Mouse (Mus musculus) left cerebral cortex, postnatal 4 days (tissue): ENCODE measurements around the gene Zup1. TPM values are rescaled to one million over a fixed set of nuclear protein-coding genes. Genes with fewer than 3 reads are reported as not detected.
"Not testable (repeated sequence)": the region's sequence is repeated elsewhere in the genome, so short reads cannot be mapped to it uniquely, and the experiment has no call there.

Source experiments
- DNase-seq: peaks from one replicate; pipeline ENCODE4 v3.0.0-alpha.2; 2022
- intact Hi-C: fragments of 180-260 bp; cut with DNase I; formaldehyde crosslinking; loops from one replicate; pipeline ENCODE4 v1.15.1; 2025
- total RNA-seq, 2 experiments: library from RNA; stranded (reverse); gene quantifications; 2 replicates each; pipeline ENCODE4 v1.2.3; 2021

The Zup1 gene
- 10 to 100 TPM; 16.7 to 16.8 TPM for total RNA-seq

DNA sequence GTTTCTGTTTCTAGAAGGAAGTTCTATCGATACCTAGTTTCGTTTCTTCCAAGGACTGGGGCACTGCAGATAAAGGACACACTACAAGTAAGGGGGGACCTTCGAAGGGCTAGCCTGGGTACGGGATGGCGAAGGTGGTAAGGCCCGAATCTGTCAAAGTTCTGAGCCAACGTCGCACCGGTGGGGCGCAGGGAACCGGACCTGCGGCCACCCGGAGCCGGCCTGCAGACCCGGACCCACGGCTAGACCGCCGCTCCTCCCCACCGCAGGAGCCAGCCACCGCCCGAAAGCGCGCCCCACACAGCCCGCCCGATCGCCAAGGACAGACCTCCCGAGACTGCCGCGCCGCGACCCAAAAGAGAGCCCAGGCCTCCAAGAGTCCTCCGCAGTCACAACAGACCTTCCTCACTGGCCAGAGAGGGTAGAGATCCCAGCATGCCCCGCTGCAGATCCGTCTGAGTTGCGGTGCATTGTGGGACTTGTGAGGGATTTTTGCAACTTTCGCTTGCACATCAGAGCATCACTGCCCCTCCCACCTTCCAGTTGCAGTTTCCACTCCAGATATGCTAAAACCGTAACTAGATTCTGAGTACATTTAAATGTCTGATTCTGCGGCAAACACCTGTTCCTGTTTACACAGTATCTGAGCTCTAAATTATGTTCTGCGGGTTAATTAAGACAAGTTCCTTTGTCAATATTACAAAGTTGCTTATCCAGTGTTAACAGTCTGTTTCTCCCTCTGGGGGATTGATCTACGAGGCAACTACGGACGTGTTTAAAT lies at the start of gene Zup1:
TSS of gene Zup1 (minus strand) at position 467 of the 781 bp plus-strand sequence.
- intact Hi-C loops, result no loop called here

DNA sequence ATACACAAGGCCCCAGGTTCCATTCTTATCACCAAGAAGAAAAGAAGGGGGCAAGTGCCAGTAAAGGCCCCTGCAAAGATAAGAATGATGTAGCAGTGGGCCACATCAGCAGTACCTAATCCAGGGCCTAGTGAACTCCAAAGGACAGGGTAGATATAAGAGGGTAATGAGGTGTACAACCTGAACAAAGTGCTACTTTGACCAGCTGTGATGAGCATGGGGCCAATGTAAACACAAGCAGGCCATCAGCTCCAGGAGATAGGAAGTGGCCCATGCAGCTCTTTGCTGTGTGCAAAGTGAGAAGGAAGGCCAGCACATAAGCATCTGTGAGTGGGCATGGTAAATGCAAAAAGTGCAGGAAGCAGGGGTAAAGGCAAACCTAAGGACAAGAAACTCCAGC lies 47.3 kb upstream of the Zup1 start:
- no peak for DNase-seq
- intact Hi-C loops, result no loop called here

More for the DNA sequence above, at the start of gene Zup1:
- peak; percentile 83 for DNase-seq

DNA sequence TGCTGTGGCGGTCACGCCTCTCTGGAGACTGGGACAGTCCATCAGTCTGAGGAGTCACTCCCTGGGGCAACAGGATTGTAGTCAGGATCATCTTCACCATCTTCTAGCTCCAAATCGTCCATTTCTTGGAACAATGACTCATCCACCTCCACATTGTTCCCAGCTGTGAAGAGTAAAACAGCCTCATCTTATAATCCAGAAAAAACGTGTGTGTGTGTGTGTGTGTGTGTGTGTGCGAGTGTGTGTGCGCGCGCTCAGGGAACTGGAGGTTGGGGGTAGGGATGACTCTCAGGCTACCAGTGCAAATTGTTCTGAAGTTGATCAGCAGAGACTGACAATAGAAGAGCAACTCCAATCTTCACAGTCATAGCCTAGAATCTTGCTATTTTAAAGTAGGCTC lies 45.6 kb upstream of the Zup1 start:
- intact Hi-C loops, DNase-seq: not testable (repeated sequence)

DNA sequence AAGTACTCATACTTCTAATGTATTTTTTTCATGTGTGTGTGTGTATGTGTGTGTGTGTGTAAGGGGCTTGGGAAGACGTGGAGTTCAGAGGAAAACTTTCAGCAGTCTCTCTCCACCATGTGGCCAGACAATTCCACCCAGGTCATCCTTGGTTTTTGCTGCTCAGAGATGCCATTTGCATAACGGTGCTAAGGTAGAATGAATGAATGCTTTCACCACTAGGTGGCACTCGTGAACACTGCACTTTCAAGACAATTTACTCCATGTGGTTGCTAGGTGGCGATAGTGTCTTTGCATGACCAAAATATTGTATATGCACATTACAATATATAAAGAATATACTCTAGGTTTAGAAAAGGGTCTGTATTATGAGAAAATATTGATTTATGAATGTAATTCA lies 35.7 kb upstream of the Zup1 start:
- peak; percentile 56 for DNase-seq
- intact Hi-C loops, result no loop called here

DNA sequence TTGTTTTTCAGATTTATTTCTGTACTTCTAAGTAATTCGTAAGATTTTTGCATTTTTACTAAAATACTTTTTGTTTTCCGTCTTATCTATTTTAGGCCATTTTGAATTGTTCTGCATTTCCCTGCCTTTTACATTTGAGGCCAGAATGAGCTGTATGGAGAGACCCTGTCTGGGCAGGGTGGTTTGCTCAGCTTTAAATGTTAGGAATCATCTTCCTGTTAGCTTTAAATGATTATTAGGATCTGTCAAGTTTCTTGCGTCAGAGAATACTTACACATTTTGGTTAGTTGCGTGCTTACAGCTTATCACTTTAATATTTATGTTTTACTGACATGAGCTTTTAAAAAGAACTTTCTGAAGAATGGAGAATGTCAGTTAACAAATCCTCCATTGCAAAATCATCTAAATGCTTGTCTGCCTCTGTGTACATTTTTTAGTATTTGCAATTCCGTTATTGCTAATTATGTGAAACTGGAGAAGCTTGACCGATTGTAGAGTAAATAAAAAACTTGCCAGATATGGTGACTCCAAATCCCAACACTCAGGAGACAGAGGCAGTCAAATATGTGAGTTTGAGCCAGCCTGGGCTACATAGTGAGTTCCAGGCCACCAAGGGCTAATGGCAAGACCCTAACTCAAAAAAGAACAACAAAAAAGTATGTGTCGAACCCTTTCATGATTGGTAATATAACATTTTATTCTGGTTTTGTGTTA lies 23.9 kb upstream of the Zup1 start:
- intact Hi-C loops, result no loop called here

DNA sequence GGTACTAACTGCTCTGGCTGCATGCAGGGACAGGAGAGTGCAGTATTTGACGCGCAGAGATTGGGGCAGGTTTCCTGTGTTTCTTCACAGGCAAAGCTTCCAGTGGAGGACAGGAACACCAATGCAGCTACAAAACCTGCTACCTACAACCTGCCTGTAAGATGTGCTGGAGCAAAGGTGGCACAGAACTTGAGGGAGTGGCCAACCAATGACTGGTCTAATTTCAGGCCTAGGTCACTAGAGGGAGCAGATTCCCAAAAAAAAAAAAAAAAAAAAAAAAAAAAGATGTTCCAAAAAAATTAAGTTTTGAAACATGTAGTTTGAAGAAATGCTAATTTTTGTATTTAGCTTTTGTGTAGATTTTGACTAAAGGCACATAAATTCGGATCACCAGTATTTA lies 1.4 kb upstream of the Zup1 start:
- intact Hi-C loops, result no loop called here
- DNase-seq, result no peak

More for the DNA sequence above, 23.9 kb upstream of the Zup1 start:
- DNase-seq, result no peak

DNA sequence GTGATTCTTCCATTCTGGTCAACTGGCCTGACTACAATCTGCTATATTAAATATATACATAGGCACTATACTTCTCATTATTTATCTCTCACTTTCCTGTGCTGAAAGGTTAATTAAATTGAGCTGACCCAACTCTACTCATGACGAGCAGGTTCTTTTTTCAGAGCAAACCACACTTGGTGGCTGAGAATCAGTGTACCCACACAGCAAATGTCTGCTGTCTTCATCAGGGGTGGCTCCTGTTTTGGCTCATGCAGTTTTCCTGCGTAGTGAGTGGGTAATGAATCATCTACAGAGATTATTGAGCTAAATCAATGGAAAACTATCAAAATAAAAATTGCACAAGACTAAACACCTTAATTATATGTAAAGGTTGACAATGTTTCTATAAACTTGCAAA lies 4.7 kb downstream of the Zup1 start:
- intact Hi-C loops, result no loop called here
- DNase-seq, result no peak

DNA sequence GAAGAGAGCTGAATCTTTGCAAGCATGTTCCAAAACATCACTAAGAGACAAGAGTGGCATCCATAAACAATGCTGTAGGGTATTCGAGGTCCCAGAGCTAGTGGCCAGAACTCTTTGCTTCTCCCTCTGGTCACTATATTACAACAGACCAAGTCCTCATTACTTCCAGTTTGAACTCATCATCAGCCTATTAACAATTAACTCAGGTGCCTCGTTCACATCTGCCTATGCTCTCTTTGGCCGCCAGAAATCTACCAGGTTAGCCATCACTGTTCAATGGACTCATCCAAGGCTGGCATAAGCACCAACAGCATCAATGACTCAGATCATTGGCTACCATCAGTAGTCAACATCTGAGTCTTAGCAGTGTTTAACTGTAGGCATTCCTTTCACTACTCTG lies 5.7 kb downstream of the Zup1 start:
- intact Hi-C loops, result no loop called here
- no peak for DNase-seq

DNA sequence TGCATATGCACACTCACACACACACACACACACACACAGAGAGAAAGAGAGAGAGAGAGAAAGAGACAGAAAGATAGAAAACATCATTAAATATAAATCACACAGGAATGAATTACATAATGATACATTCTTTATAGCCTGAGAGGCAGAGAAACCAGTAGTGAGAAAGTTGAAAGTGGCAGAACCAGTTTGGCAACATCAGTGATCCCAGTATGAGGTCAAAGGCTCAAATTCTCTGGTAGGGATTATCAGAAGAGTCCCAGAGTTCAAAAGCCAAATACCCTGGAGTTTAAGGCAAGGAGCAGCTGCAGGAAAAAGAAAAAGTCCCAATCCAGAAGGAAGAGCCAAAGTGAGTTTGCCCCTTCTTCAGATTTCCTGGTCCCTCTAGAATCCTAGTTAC lies 10.4 kb downstream of the Zup1 start:
- intact Hi-C loops, result no loop called here
- DNase-seq, result no peak

DNA sequence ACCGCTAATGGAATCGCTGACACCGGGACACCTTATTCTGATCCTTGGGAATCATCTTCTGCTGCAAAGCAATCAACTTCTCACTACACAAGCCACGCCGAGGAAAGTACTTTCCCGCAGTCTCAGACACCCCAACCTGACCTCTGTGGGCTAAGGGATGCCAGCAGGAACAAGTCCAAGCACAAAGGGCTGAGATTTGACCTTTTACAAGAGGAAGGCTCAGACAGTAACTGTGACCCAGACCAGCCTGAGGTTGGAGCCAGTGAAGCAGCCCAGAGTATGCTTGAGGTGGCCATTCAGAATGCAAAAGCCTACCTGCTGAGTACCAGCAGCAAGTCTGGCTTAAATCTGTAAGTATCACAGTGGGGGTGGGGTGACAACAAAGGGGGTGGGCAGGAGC lies 45.6 kb downstream of the Zup1 start:
- intact Hi-C loops, result no loop called here
- no peak for DNase-seq

DNA sequence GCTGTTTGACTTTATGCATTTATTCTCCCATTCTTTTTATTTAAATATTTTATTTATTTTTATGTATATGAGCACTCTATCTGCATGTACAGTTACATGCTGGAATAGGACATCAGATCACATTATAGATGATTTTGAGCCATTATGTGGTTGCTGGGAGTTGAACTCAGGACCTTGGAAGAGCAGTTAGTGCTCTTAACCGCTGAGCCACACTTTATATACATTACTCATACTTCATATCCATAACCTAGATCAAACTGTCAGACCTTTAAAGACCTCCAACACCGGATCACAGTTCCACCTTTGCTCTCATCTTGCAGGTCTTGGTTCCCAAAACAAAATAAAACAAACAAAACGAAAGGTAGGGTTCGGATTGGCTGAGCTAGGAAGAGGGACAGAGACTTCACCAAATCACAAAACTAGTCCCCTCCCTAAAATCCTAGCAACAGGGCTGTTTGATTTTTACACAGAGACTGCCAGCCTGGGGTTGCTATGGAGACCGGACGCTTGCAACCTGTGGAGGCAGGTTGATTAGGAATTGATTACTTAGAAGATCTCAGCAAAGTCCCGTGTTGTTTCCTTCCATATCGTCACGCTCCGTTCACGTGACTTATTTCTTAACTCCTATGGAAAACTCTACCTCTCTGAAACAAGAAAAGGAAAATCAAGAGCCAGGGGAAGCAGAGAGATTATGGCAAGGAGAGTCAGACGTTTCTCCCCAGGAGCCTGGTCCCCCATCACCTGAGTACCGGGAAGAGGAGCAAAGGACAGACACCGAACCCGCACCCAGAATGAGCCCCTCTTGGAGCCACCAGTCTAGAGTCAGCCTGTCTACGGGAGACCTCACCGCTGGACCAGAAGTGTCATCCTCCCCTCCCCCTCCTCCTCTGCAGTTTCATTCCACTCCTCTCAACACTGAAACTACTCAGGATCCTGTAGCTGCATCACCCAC lies 46.3 kb downstream of the Zup1 start, which contains the start of gene Rsph4a:
TSS of gene Rsph4a (plus strand) at position 582 of the 952 bp plus-strand sequence.
- DNase-seq, result peak; percentile 59
- intact Hi-C loops, result no loop called here

DNA sequence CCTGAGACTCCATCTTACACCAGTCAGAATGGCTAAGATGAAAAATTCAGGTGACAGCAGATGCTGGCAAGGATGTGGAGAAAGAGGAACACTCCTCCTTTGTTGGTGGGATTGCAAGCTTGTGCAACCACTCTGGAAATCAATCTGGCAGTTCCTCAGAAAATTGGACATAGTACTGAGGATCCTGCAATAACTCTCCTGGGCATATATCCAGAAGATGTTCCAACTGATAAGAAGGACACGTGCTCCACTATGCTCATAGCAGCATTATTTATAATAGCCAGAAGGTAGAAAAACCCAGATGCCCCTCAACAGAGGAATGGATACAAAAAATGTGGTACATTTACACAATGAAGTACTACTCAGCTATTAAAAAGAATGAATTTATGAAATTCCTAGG lies 49.5 kb downstream of the Zup1 start:
- DNase-seq, intact Hi-C loops: not testable (repeated sequence)

DNA sequence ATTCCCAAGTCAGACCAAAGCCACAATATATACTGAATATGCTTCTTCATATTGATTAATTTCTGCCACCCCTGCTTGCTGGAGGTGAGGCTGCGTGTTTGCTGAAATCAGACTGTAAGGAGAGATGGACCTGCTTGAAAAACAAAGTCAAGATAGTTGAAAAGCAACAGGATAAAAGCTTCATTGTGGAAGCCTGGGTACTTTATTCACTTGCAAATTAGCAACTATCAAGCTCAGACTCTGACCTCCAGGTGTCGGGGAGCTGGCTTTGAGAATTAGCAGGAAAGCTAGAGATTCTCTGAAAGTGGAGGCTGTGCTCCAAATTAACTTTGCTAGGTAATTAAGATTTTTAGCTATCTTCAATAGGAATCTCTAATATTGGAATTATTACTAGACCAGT lies 68.7 kb downstream of the Zup1 start:
- intact Hi-C loops, DNase-seq: not testable (repeated sequence)

DNA sequence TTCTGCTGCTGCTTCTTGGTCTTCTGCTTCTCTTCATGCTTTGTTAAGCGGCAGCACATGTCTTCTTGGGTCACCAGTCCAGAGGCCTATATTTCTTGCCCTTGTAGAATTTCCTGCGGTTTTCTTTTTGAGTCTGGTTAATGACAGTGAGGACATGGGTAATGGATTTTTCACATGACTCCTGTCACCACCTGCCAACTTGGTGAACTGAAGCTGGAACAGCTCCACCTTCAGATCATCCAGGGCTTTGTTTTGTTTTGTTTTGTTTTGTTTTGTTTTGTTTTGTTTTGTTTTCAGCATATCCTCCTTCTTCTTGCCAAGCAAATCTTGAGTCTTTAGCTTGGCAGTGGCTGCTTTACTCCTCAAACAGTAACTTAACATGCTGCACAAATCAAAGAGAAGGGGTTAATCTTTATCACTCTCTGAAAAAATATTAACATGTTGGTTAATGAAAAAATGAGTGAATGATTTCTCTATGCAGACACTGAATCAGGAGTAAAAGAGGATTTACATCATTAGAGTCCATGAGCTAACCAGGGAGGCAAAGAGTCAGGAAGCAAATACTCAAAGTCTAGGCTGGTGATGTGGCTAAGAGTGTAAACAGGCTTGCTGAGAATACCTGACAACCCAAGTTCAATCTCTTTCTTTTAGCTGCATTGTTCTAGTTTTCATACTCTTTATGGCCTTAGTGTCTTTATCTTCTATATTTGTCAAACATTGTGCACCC lies 78.2 kb downstream of the Zup1 start:
- DNase-seq, result no peak
- intact Hi-C loops, result no loop called here

DNA sequence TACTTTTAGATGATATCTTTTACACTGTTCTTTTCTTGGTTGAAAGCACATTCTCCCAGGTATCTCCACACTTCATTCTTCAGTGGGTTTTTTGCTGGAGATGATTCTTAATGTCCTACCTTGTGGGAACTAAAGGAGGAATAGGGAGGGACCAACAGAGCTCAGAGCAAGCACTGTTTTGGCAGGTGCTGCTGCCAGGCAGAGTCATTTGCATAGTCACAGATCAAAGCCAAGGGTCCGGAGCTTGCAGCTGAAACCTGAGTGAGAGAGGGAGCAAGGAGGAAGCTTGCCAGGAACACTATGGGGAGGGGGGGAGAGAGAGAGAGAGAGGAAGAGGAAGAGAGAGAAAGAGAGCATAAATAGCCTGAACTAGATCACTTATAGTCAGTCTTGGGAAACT lies 80.6 kb downstream of the Zup1 start:
- no peak for DNase-seq
- intact Hi-C loops, result no loop called here

Other genes starting within 250 kb of the Zup1 start
- gene Sult3a2, start 164.6 kb downstream of the Zup1 start, total RNA-seq, result under 1 TPM in 1 of 2 experiments, not detected in 1; 0.76 TPM
- gene Sult3a1, start 93.5 kb downstream of the Zup1 start, total RNA-seq, result not detected
- gene Rsph4a, start 46.2 kb downstream of the Zup1 start, total RNA-seq, result 1 to 10 TPM; 2.0 to 2.8 TPM
- gene Rwdd1, start 68.4 kb upstream of the Zup1 start, total RNA-seq, result 100 to 1,000 TPM; 118 to 126 TPM
- gene Trappc3l, start 86.3 kb upstream of the Zup1 start, total RNA-seq, result under 1 TPM in 1 of 2 experiments, not detected in 1; 0.52 TPM
- not detected for gene Calhm4, start 93.0 kb upstream of the Zup1 start, total RNA-seq
- gene Calhm5, start 145.2 kb upstream of the Zup1 start, total RNA-seq, result 1 to 10 TPM in 1 of 2 experiments, under 1 TPM in 1; 0.94 to 1.2 TPM
- gene Calhm6, start 176.7 kb upstream of the Zup1 start, total RNA-seq, result under 1 TPM; 0.36 to 0.99 TPM